Mouse (Mus musculus): ENCODE results near the gene Ppp1r21. TPM values are rescaled to one million over a fixed set of nuclear protein-coding genes. Genes with fewer than 3 reads are reported as not detected.

Gene Ppp1r21
- polyA plus RNA-seq, 1 experiment = 82.2 TPM

GRCm38 (mm10) chr17:88598056-88598420, 68.1 kb downstream of the Ppp1r21 start:
- Histone ChIP-seq H3K27ac (ENCODE audit: insufficient read depth, low read length) (no peak overlapping the region), H3K4me3 (ENCODE audit: insufficient read depth, low read length) (peak overlapping the region; percentile 25), H3K4me1 (ENCODE audit: control insufficient read depth, insufficient read depth, low read length) (no peaks in the 10 kb centered on the region)
- TF ChIP-seq CTCF (IDR thresholded peaks at IDR 0.05; ENCODE audit: extremely low read depth, insufficient read depth, low read length) = no peak
- no peak for TF ChIP-seq POLR2A (IDR thresholded peaks at IDR 0.05; ENCODE audit: extremely low read depth, insufficient read depth, low read length)

GRCm38 (mm10) chr17:88598570-88599368, 68.9 kb downstream of the Ppp1r21 start:
- Histone ChIP-seq H3K27ac (ENCODE audit: insufficient read depth, low read length) (no peak overlapping the region), H3K4me1 (ENCODE audit: control insufficient read depth, insufficient read depth, low read length) (no peaks in the 10 kb centered on the region), H3K4me3 (ENCODE audit: insufficient read depth, low read length) (no peak overlapping the region; the same call in 1 of the 2 replicates)
- TF ChIP-seq CTCF (IDR thresholded peaks at IDR 0.05; ENCODE audit: extremely low read depth, insufficient read depth, low read length) (no peak), POLR2A (IDR thresholded peaks at IDR 0.05; ENCODE audit: extremely low read depth, insufficient read depth, low read length) (no peak)

GRCm38 (mm10) chr17:88600492-88601026, 70.6 kb downstream of the Ppp1r21 start:
- TF ChIP-seq CTCF (IDR thresholded peaks at IDR 0.05; ENCODE audit: extremely low read depth, insufficient read depth, low read length) (no peak), POLR2A (IDR thresholded peaks at IDR 0.05; ENCODE audit: extremely low read depth, insufficient read depth, low read length) (no peak)
- Histone ChIP-seq H3K4me1 (ENCODE audit: control insufficient read depth, insufficient read depth, low read length) (no peaks in the 10 kb centered on the region), H3K4me3 (ENCODE audit: insufficient read depth, low read length) (no peak overlapping the region), H3K27ac (ENCODE audit: insufficient read depth, low read length) (no peak overlapping the region)

GRCm38 (mm10) chr17:88603943-88604342, 74.0 kb downstream of the Ppp1r21 start:
- Histone ChIP-seq H3K4me1 (ENCODE audit: control insufficient read depth, insufficient read depth, low read length) (no peaks in the 10 kb centered on the region), H3K27ac (ENCODE audit: insufficient read depth, low read length) (no peak overlapping the region)
- TF ChIP-seq CTCF (IDR thresholded peaks at IDR 0.05; ENCODE audit: extremely low read depth, insufficient read depth, low read length) (no peak), POLR2A (IDR thresholded peaks at IDR 0.05; ENCODE audit: extremely low read depth, insufficient read depth, low read length) (no peak)

GRCm38 (mm10) chr17:88606056-88606455, 76.1 kb downstream of the Ppp1r21 start:
- TF ChIP-seq POLR2A (IDR thresholded peaks at IDR 0.05; ENCODE audit: extremely low read depth, insufficient read depth, low read length) = no peak
- TF ChIP-seq CTCF (IDR thresholded peaks at IDR 0.05; ENCODE audit: extremely low read depth, insufficient read depth, low read length) = no peak
- H3K4me1 ChIP-seq (ENCODE audit: control insufficient read depth, insufficient read depth, low read length) = no peaks in the 10 kb centered on the region
- H3K4me3 ChIP-seq (ENCODE audit: insufficient read depth, low read length) = no peak overlapping the region
- H3K27ac ChIP-seq (ENCODE audit: insufficient read depth, low read length) = no peak overlapping the region

More at GRCm38 (mm10) chr17:88603943-88604342, 74.0 kb downstream of the Ppp1r21 start:
- H3K4me3 ChIP-seq (ENCODE audit: insufficient read depth, low read length) = no peak overlapping the region

GRCm38 (mm10) chr17:88609361-88609760, 79.4 kb downstream of the Ppp1r21 start:
- H3K4me3 ChIP-seq (ENCODE audit: insufficient read depth, low read length) = no peak overlapping the region
- TF ChIP-seq CTCF (IDR thresholded peaks at IDR 0.05; ENCODE audit: extremely low read depth, insufficient read depth, low read length) = no peak
- TF ChIP-seq POLR2A (IDR thresholded peaks at IDR 0.05; ENCODE audit: extremely low read depth, insufficient read depth, low read length) = no peak
- no peak overlapping the region for H3K27ac ChIP-seq (ENCODE audit: insufficient read depth, low read length)
- peaks cover 1% of the 10 kb centered on the region; the same call in 1 of the 2 replicates for H3K4me1 ChIP-seq (ENCODE audit: control insufficient read depth, insufficient read depth, low read length)

- H3K4me3 ChIP-seq (ENCODE audit: insufficient read depth, low read length) = no peak overlapping the region
- TF ChIP-seq POLR2A (IDR thresholded peaks at IDR 0.05; ENCODE audit: extremely low read depth, insufficient read depth, low read length) (no peak), CTCF (IDR thresholded peaks at IDR 0.05; ENCODE audit: extremely low read depth, insufficient read depth, low read length) (no peak)
- no peak overlapping the region for H3K27ac ChIP-seq (ENCODE audit: insufficient read depth, low read length)
- peaks cover 1% of the 10 kb centered on the region; the same call in 1 of the 2 replicates for H3K4me1 ChIP-seq (ENCODE audit: control insufficient read depth, insufficient read depth, low read length)
These were observed 81.1 kb downstream of the Ppp1r21 start for GRCm38 (mm10) chr17:88611057-88611456.

- Histone ChIP-seq H3K4me1 (ENCODE audit: control insufficient read depth, insufficient read depth, low read length) (peaks cover 1% of the 10 kb centered on the region; the same call in 1 of the 2 replicates), H3K4me3 (ENCODE audit: insufficient read depth, low read length) (no peak overlapping the region), H3K27ac (ENCODE audit: insufficient read depth, low read length) (no peak overlapping the region)
- TF ChIP-seq CTCF (IDR thresholded peaks at IDR 0.05; ENCODE audit: extremely low read depth, insufficient read depth, low read length) (no peak), POLR2A (IDR thresholded peaks at IDR 0.05; ENCODE audit: extremely low read depth, insufficient read depth, low read length) (no peak)
These were observed 83.3 kb downstream of the Ppp1r21 start for GRCm38 (mm10) chr17:88613172-88613571.

GRCm38 (mm10) chr17:88613721-88614120, 83.8 kb downstream of the Ppp1r21 start:
- H3K4me3 ChIP-seq (ENCODE audit: insufficient read depth, low read length) = no peak overlapping the region
- TF ChIP-seq CTCF (IDR thresholded peaks at IDR 0.05; ENCODE audit: extremely low read depth, insufficient read depth, low read length) (no peak), POLR2A (IDR thresholded peaks at IDR 0.05; ENCODE audit: extremely low read depth, insufficient read depth, low read length) (no peak)

GRCm38 (mm10) chr17:88614234-88614633, 84.3 kb downstream of the Ppp1r21 start:
- Histone ChIP-seq H3K27ac (ENCODE audit: insufficient read depth, low read length) (no peak overlapping the region), H3K4me3 (ENCODE audit: insufficient read depth, low read length) (no peak overlapping the region)

More at GRCm38 (mm10) chr17:88613721-88614120, 83.8 kb downstream of the Ppp1r21 start:
- H3K27ac ChIP-seq (ENCODE audit: insufficient read depth, low read length) = no peak overlapping the region
- peaks cover 1% of the 10 kb centered on the region; the same call in 1 of the 2 replicates for H3K4me1 ChIP-seq (ENCODE audit: control insufficient read depth, insufficient read depth, low read length)

More at GRCm38 (mm10) chr17:88614234-88614633, 84.3 kb downstream of the Ppp1r21 start:
- H3K4me1 ChIP-seq (ENCODE audit: control insufficient read depth, insufficient read depth, low read length) = peaks cover 1% of the 10 kb centered on the region; the same call in 1 of the 2 replicates
- TF ChIP-seq POLR2A (IDR thresholded peaks at IDR 0.05; ENCODE audit: extremely low read depth, insufficient read depth, low read length) (no peak), CTCF (IDR thresholded peaks at IDR 0.05; ENCODE audit: extremely low read depth, insufficient read depth, low read length) (no peak)
